Mouse (Mus musculus): ENCODE data around the gene Trip6. TPM values are rescaled to one million over a fixed set of nuclear protein-coding genes. Genes with fewer than 3 reads are reported as not detected.

The Trip6 gene
- polyA plus RNA-seq (2015; fragmentation: Nextera tagmentation; extraction: Ambion mirVana): 90.5 and 94.0 TPM in 2 replicates

DNA sequence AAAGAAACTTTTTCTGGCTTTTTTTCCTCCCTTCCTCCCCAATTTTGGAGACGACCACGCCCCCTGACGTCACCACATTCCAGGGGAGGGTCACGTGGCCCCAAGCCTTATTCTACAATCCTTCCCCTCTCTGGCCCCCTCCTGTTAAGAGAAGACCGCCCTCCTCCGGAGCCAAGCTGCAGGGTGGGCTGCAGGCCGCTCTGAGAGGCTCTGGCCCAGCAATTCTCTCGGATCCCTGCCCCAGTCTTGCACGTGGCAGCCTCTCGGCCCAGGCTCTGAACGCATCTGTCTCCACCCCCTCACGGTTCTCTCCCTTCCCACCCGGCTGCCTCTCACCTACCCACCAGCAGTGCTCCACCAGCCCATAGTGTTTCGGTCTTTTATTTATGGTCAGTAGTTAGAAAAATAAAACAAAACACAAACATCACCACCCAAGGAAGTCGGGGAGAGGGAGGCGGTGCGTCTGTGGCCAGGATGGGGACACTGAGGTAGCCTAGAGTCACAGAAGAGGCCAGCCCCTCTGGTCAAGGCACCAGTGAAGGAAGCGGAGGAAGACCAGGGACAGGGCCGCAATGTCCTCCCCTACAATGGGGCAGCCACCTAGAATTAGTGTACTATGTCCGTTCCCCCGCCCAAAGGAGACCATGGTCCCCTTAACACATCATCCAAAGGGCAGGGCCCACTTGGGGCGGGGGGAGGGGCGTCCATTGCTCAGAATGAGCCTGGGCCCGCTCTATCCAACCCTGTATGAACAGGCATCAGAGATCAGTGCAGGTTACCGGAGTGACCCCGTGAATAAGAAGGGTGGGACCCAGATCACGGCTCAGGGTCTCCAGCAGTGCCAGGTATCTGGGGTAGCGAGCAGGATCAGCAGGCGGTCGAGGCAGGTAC, at the start of gene Trip6:
Trip6 (minus strand) TSS at position 212 of the 891 bp plus-strand sequence.
- ATAC-seq (ENCODE audit: low read depth): peak; percentile 96
- H3K27ac ChIP-seq (ENCODE audit: low read length): peak within 1 kb of the TSS; percentile 97
- 13% methylated on average over 30 of the region's 30 CpGs for WGBS
- peak within 1 kb of the TSS; percentile 80 for H3K4me2 ChIP-seq (ENCODE audit: low read depth, low read length)
- H3K36me3 ChIP-seq (ENCODE audit: control insufficient read depth, insufficient read depth, low read length): peaks cover 20% of the 10 kb centered on the region
- peaks cover 25% of the 10 kb centered on the region for H3K4me1 ChIP-seq (replicated peaks; ENCODE audit: control insufficient read depth, insufficient read depth, low read length)
- peak within 1 kb of the TSS; percentile 64 for H3K4me3 ChIP-seq (ENCODE audit: low read length)
- H3K9ac ChIP-seq (ENCODE audit: low read length): peak within 1 kb of the TSS; percentile 94
- no peaks in the 10 kb centered on the region for H3K27me3 ChIP-seq (ENCODE audit: control insufficient read depth, insufficient read depth, low read depth, low read length)
- H3K9me3 ChIP-seq (ENCODE audit: control insufficient read depth, low read length): no peaks in the 10 kb centered on the region

DNA sequence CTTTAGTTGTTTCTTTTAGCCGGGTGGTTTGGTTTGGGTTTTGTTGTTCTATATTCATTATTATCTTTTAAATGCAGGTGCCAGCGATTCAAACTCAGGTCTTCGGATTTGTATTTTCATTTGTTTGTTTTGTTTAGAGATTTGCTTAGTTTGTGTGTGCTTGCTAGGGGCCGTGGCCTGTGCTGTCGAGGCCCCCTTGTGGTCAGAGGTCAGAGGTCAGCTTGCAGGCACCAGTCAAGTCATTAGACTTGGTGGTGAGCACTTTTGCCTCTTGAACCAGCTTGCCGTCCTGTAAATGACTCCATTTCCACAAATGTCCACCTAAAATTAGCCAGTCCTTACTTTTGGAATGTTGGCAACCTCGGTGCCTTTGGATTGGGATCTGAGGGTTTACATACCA, 44.2 kb upstream of the Trip6 start:
- no peaks in the 10 kb centered on the region for H3K27me3 ChIP-seq (ENCODE audit: control insufficient read depth, insufficient read depth, low read depth, low read length)
- 27% methylated on average over 7 of the region's 7 CpGs for WGBS
- ATAC-seq (ENCODE audit: low read depth): no peak

GRCm38 (mm10) chr5:137354091-137354490, 39.9 kb upstream of the Trip6 start:
- Histone ChIP-seq H3K27me3 (ENCODE audit: control insufficient read depth, insufficient read depth, low read depth, low read length) (no peaks in the 10 kb centered on the region), H3K4me2 (ENCODE audit: low read depth, low read length) (no peak overlapping the region)
- WGBS: 77% methylated on average over 17 of the region's 17 CpGs

More for the DNA sequence above, 44.2 kb upstream of the Trip6 start:
- H3K4me2 ChIP-seq (ENCODE audit: low read depth, low read length): no peak overlapping the region
- H3K9me3 ChIP-seq (ENCODE audit: control insufficient read depth, low read length): no peaks in the 10 kb centered on the region
- H3K4me1 ChIP-seq (replicated peaks; ENCODE audit: control insufficient read depth, insufficient read depth, low read length): peaks cover 12% of the 10 kb centered on the region
- H3K27ac ChIP-seq (ENCODE audit: low read length): no peak overlapping the region
- H3K36me3 ChIP-seq (ENCODE audit: control insufficient read depth, insufficient read depth, low read length): peaks cover 82% of the 10 kb centered on the region
- no peak overlapping the region for H3K4me3 ChIP-seq (ENCODE audit: low read length)
- no peak overlapping the region for H3K9ac ChIP-seq (ENCODE audit: low read length)

GRCm38 (mm10) chr5:137352011-137352975, 38.1 kb upstream of the Trip6 start:
- peak overlapping the region; percentile 99 for H3K9ac ChIP-seq (ENCODE audit: low read length)
- H3K27ac ChIP-seq (ENCODE audit: low read length): peak overlapping the region; percentile 99
- no peaks in the 10 kb centered on the region for H3K27me3 ChIP-seq (ENCODE audit: control insufficient read depth, insufficient read depth, low read depth, low read length)
- 5% methylated on average over 16 of the region's 16 CpGs for WGBS
- ATAC-seq (ENCODE audit: low read depth): no peak
- H3K4me1 ChIP-seq (replicated peaks; ENCODE audit: control insufficient read depth, insufficient read depth, low read length): peaks cover 36% of the 10 kb centered on the region
- peak overlapping the region; percentile 90 for H3K4me3 ChIP-seq (ENCODE audit: low read length)
- peaks cover 27% of the 10 kb centered on the region for H3K36me3 ChIP-seq (ENCODE audit: control insufficient read depth, insufficient read depth, low read length)
- H3K4me2 ChIP-seq (ENCODE audit: low read depth, low read length): peak overlapping the region; percentile 62
- H3K9me3 ChIP-seq (ENCODE audit: control insufficient read depth, low read length): no peaks in the 10 kb centered on the region

More at GRCm38 (mm10) chr5:137354091-137354490, 39.9 kb upstream of the Trip6 start:
- H3K9ac ChIP-seq (ENCODE audit: low read length): no peak overlapping the region
- peaks cover 25% of the 10 kb centered on the region for H3K4me1 ChIP-seq (replicated peaks; ENCODE audit: control insufficient read depth, insufficient read depth, low read length)
- H3K9me3 ChIP-seq (ENCODE audit: control insufficient read depth, low read length): no peaks in the 10 kb centered on the region
- no peak for ATAC-seq (ENCODE audit: low read depth)
- H3K27ac ChIP-seq (ENCODE audit: low read length): no peak overlapping the region
- peaks cover 43% of the 10 kb centered on the region for H3K36me3 ChIP-seq (ENCODE audit: control insufficient read depth, insufficient read depth, low read length)
- no peak overlapping the region for H3K4me3 ChIP-seq (ENCODE audit: low read length)

DNA sequence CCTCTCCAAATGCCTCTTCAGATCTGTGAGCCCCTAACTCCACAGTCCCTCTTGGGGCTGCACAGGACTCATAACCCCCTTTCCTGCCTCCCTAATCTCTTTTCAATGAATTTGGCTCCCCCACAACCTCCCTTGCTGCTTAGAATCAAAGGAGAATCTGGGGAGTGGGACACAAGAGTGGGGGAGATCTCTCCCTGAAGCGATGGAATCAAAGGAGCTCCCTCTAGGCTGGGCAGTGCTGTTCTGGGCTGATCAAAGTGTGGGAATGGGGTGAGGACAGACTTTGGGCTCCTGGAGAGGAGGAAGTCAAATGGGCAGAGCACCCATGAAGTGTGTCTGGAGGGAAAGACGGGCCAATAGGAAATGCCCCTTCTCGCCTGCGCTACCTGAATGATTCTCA, 37.2 kb upstream of the Trip6 start:
- Histone ChIP-seq H3K9ac (ENCODE audit: low read length) (peak overlapping the region; percentile 99), H3K27me3 (ENCODE audit: control insufficient read depth, insufficient read depth, low read depth, low read length) (no peaks in the 10 kb centered on the region), H3K9me3 (ENCODE audit: control insufficient read depth, low read length) (no peaks in the 10 kb centered on the region), H3K36me3 (ENCODE audit: control insufficient read depth, insufficient read depth, low read length) (peaks cover 22% of the 10 kb centered on the region), H3K27ac (ENCODE audit: low read length) (peak overlapping the region; percentile 99), H3K4me3 (ENCODE audit: low read length) (peak overlapping the region; percentile 90), H3K4me2 (ENCODE audit: low read depth, low read length) (peak overlapping the region; percentile 62), H3K4me1 (replicated peaks; ENCODE audit: control insufficient read depth, insufficient read depth, low read length) (peaks cover 45% of the 10 kb centered on the region)
- no peak for ATAC-seq (ENCODE audit: low read depth)
- whole genome bisulfite sequencing: 7% methylated on average over 4 of the region's 4 CpGs

GRCm38 (mm10) chr5:137351058-137351380, 36.8 kb upstream of the Trip6 start:
- Histone ChIP-seq H3K9ac (ENCODE audit: low read length) (peak overlapping the region; percentile 99), H3K4me1 (replicated peaks; ENCODE audit: control insufficient read depth, insufficient read depth, low read length) (peaks cover 47% of the 10 kb centered on the region), H3K36me3 (ENCODE audit: control insufficient read depth, insufficient read depth, low read length) (peaks cover 19% of the 10 kb centered on the region), H3K9me3 (ENCODE audit: control insufficient read depth, low read length) (no peaks in the 10 kb centered on the region), H3K4me2 (ENCODE audit: low read depth, low read length) (peak overlapping the region; percentile 62), H3K27me3 (ENCODE audit: control insufficient read depth, insufficient read depth, low read depth, low read length) (no peaks in the 10 kb centered on the region), H3K27ac (ENCODE audit: low read length) (peak overlapping the region; percentile 99), H3K4me3 (ENCODE audit: low read length) (peak overlapping the region; percentile 90)
- ATAC-seq (ENCODE audit: low read depth): no peak
- 4% methylated on average over 8 of the region's 8 CpGs for WGBS

GRCm38 (mm10) chr5:137350205-137351057, 36.2 kb upstream of the Trip6 start:
- Histone ChIP-seq H3K27ac (ENCODE audit: low read length) (peak overlapping the region; percentile 99), H3K4me2 (ENCODE audit: low read depth, low read length) (peak overlapping the region; percentile 62), H3K27me3 (ENCODE audit: control insufficient read depth, insufficient read depth, low read depth, low read length) (no peaks in the 10 kb centered on the region), H3K4me1 (replicated peaks; ENCODE audit: control insufficient read depth, insufficient read depth, low read length) (peaks cover 51% of the 10 kb centered on the region), H3K36me3 (ENCODE audit: control insufficient read depth, insufficient read depth, low read length) (peaks cover 13% of the 10 kb centered on the region), H3K4me3 (ENCODE audit: low read length) (peak overlapping the region; percentile 90), H3K9ac (ENCODE audit: low read length) (peak overlapping the region; percentile 99), H3K9me3 (ENCODE audit: control insufficient read depth, low read length) (no peaks in the 10 kb centered on the region)
- peak; percentile 35 for ATAC-seq (ENCODE audit: low read depth)
- under 1% methylated on average over 55 of the region's 55 CpGs for WGBS

GRCm38 (mm10) chr5:137349384-137350204, 35.4 kb upstream of the Trip6 start, which contains the start of gene Ephb4:
TSS of gene Ephb4 (plus strand) at chr5:137350109.
- under 1% methylated on average over 32 of the region's 32 CpGs for WGBS
- Histone ChIP-seq H3K4me2 (ENCODE audit: low read depth, low read length) (peak within 1 kb of the TSS; percentile 62), H3K4me3 (ENCODE audit: low read length) (peak within 1 kb of the TSS; percentile 90), H3K36me3 (ENCODE audit: control insufficient read depth, insufficient read depth, low read length) (peaks cover 7% of the 10 kb centered on the region), H3K9ac (ENCODE audit: low read length) (peak within 1 kb of the TSS; percentile 99), H3K9me3 (ENCODE audit: control insufficient read depth, low read length) (no peaks in the 10 kb centered on the region), H3K27ac (ENCODE audit: low read length) (peak within 1 kb of the TSS; percentile 99), H3K4me1 (replicated peaks; ENCODE audit: control insufficient read depth, insufficient read depth, low read length) (peaks cover 56% of the 10 kb centered on the region), H3K27me3 (ENCODE audit: control insufficient read depth, insufficient read depth, low read depth, low read length) (no peaks in the 10 kb centered on the region)
- ATAC-seq (ENCODE audit: low read depth): peak; percentile 93
